Mouse (Mus musculus) lung, embryonic 14.5 days (tissue): ENCODE results near the gene Acsm4. TPM values are rescaled to one million over a fixed set of nuclear protein-coding genes. Genes with fewer than 3 reads are reported as not detected.

ENCODE experiments used
- ATAC-seq: fragments of 200-750 bp; cut with Nextera tagmentation; 2 replicates; pipeline ENCODE4 v1.8.0; 2017; ENCODE audit warnings: mild to moderate bottlenecking, moderate TSS enrichment, moderate library complexity; ENCODE audit not compliant: insufficient read depth
- DNase-seq: peaks from one replicate; pipeline ENCODE4 v3.0.0-alpha.2; 2015
- H3K27ac ChIP-seq: fragments of 300-500 bp; sonication (generic); 2 replicates; pipeline ENCODE4 v1.5.1; 2014; ENCODE audit warnings: low read depth, mild to moderate bottlenecking, moderate library complexity
- H3K27me3 ChIP-seq: fragments of 300-500 bp; sonication (generic); 2 replicates; pipeline ENCODE4 v1.6.1; 2014; ENCODE audit warnings: low read length, control low read depth; ENCODE audit not compliant: insufficient read depth
- H3K36me3 ChIP-seq: fragments of 300-500 bp; sonication (generic); 2 replicates; pipeline ENCODE4 v1.6.1; 2014; ENCODE audit warnings: control low read depth; ENCODE audit not compliant: insufficient read depth
- H3K4me1 ChIP-seq: fragments of 300-500 bp; sonication (generic); 2 replicates; pipeline ENCODE4 v1.6.1; 2014; ENCODE audit warnings: antibody characterized with exemption, control low read depth; ENCODE audit not compliant: insufficient read depth
- H3K4me2 ChIP-seq: fragments of 300-500 bp; sonication (generic); 2 replicates; pipeline ENCODE4 v1.6.1; 2014; ENCODE audit warnings: mild to moderate bottlenecking
- H3K4me3 ChIP-seq: fragments of 300-500 bp; sonication (generic); 2 replicates; pipeline ENCODE4 v1.5.1; 2014; ENCODE audit warnings: low read depth, low read length
- H3K9ac ChIP-seq: fragments of 300-500 bp; sonication (generic); 2 replicates; pipeline ENCODE4 v1.6.1; 2014
- H3K9me3 ChIP-seq: fragments of 300-500 bp; sonication (generic); 2 replicates; pipeline ENCODE4 v1.6.1; 2016; ENCODE audit warnings: low read depth, low read length, control low read depth
- CTCF ChIP-seq: IDR thresholded peaks from 2 replicates; pipeline ENCODE4 v1.5.1; 2016; ENCODE audit warnings: antibody characterized with exemption, low read depth
- WGBS: fragments of 180-500 bp; shearing (Covaris S2); extraction: QIAGEN DNeasy Blood & Tissue Kit; methylation state at CpG from one replicate; pipeline ENCODE4 v1.1.7; 2014; 5-methylcytosine and 5-hydroxymethylcytosine counted together
- polyA plus RNA-seq: library from polyadenylated mRNA; unstranded; fragments of >200 nt; fragmentation: Nextera tagmentation; extraction: Ambion mirVana; gene quantifications from 2 replicates; pipeline ENCODE4 v1.2.1, GENCODE M21; 2014

The Acsm4 gene
- polyA plus RNA-seq, 1 experiment from 2014 or later = not detected

- Histone ChIP-seq H3K4me3 (no peak overlapping the region), H3K9ac (no peak overlapping the region), H3K27me3 (no peaks in the 10 kb centered on the region), H3K36me3 (no peaks in the 10 kb centered on the region), H3K27ac (no peak overlapping the region), H3K4me2 (no peak overlapping the region), H3K9me3 (no peaks in the 10 kb centered on the region), H3K4me1 (no peaks in the 10 kb centered on the region)
- no peak for TF ChIP-seq CTCF
- WGBS = 36% methylated on average over 4 of the region's 4 CpGs
- ATAC-seq (no peak), DNase-seq (no peak)
Measured at GRCm38 (mm10) chr7:119762166-119762697, 72.4 kb downstream of the Acsm4 start.

Other genes with a start within 250 kb of the Acsm4 start
- gene Gp2, start 230.7 kb upstream of the Acsm4 start, polyA plus RNA-seq = not detected in 2 replicates
- not detected in 2 replicates for gene Umod, start 210.7 kb upstream of the Acsm4 start, polyA plus RNA-seq
- gene Acsm5, start 170.6 kb upstream of the Acsm4 start, polyA plus RNA-seq = 0.32 TPM in 1 of 2 replicates, not detected in the other
- 0.11 TPM in 1 of 2 replicates, not detected in the other for gene Pdilt, start 166.5 kb upstream of the Acsm4 start, polyA plus RNA-seq
- gene Acsm2, start 135.7 kb upstream of the Acsm4 start, polyA plus RNA-seq = not detected in 2 replicates
- 2.0 and 2.5 TPM in 2 replicates for gene Acsm1, start 83.0 kb upstream of the Acsm4 start, polyA plus RNA-seq
- 86.8 and 90.6 TPM in 2 replicates for gene Thumpd1, start 30.8 kb downstream of the Acsm4 start, polyA plus RNA-seq
- gene Acsm3, start 70.9 kb downstream of the Acsm4 start, polyA plus RNA-seq = 0.17 and 0.31 TPM in 2 replicates
- 22.4 and 27.5 TPM in 2 replicates for gene Rexo5, start 104.0 kb downstream of the Acsm4 start, polyA plus RNA-seq
- 31.7 and 35.6 TPM in 2 replicates for gene Eri2, start 104.0 kb downstream of the Acsm4 start, polyA plus RNA-seq
- 5.5 and 6.2 TPM in 2 replicates for gene Lyrm1, start 205.8 kb downstream of the Acsm4 start, polyA plus RNA-seq
- gene Dcun1d3, start 206.3 kb downstream of the Acsm4 start, polyA plus RNA-seq = 7.3 and 7.8 TPM in 2 replicates